Mouse (Mus musculus): ENCODE data around the gene Top2a.
A peak's percentile ranks its signal among the peaks of the same experiment; 100 is the strongest.

Top2a gene

DNA sequence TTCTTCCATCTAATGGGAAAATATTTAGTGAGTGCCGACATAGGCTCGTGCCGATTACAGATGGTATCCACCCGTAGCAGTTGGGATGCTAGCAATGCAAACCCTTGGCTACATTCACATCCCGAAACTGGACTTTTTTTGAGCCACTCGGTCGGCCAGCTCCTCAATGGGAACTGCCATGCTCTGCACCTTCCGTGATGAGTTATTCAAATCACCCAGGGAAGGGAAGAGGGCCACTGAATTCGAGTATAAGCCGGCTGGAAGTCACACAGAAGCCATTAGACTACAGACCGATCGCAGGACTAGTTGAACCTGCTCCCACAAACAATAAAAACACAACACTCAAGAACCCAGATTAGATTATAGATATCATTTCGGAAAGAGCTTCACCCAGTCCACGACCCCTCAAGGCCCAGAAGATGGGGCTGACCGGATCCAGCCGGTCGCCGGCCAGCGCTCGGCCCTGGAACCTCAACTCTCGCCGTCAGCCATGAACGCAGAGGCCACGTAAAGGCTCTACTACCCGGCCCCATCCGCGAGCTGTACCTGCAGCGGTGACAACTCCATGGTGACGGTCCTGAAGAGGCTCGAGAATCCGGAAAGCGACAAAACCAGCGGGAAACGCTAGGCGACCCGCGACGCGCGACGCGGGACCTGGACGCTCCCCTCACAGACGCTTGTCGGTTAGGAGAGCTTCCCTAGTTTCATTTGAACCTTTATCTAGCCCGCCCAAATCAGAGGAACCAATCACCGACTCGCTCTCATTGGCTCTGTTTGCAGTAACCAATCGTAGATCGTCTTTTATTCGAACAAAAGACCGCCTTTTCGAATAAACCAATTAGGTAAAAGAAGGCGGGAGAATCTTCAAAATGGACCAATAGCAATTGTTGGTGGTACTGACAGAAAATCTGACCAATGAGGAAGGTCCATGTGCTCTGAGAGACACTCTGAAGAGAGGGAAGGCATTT lies at the start of gene Top2a:
Top2a (minus strand) TSS at position 690 of the 968 bp plus-strand sequence.
- peak; percentile 97 to 98 for DNase-seq

DNA sequence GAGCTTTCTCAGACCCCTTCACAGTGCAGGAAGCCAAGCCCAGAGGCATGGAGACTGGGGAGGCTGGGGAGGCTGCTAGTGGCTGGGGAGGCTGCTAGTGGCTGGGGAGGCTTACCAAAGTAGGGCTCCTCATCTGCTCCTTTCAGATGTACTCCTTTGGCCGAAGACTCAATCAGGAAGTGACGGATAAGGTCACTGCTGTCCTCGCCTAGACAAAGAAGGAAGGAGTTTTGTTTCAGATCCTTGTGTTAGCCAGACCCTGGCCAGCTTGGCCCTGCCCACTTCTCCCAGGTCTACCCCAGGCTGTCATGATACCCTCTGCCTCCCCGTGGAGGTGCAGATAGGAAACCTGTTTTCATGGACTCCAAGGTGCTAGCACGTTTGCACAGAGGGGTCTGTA lies 49.8 kb upstream of the Top2a start:
- DNase-seq = no peak

DNA sequence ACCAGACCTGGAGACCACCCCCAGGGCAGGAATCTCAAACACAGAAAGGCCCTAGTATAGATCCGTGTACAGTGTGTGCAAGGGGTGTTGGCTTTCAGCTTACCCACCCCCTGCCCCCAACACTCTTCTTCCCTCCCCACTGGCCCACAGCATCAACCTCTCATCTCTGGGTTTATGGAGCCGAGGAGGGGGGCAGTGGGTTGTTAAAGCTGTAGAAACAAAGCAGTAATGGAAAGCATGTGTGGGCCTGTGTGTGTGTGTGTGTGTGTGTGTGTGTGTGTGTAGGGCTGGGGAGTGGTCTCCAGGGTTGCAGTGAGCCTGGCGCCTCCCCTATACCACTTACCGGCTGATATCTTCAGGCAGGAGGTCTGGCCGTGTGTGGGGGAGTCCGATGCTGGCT lies 47.9 kb upstream of the Top2a start:
- DNase-seq = no peak

DNA sequence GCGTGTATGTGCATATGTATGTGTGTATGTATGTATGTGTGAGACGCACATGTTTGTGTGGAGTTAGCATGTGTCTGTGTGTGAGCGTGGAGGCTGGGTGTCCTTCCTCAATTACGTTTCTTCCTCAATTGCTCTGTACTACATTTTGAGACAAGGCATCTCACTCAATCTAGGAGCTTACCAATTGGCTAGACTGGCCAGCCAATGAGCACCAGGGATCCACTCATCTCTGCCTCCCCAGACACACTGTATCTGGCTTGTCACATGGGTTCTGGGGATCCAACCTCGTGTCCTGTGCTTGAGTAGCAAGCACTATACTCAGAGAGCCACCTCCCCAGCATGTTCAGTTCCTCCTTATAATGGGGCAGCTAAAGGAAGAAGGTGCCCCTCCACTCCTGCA lies 44.5 kb upstream of the Top2a start:
- no peak for DNase-seq

DNA sequence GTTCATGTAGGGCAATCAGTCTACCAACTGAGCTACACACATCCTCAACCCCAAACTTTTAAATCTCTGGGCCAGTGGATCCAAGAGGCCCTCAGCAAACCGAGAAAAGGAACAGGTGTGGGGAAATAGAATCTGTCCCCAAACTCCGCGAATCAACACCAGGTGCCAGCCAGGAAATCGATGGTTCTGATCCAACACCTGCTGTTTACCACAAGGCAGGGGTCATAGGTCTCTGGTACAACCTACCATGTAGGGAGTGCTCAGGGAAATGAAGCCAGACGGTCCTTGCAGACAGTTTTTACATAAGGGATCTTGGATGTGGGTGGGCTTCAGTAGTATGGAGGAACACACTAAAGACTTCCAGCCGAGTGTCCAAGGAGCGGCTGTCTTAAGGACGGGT lies 43.6 kb upstream of the Top2a start:
- DNase-seq = no peak

DNA sequence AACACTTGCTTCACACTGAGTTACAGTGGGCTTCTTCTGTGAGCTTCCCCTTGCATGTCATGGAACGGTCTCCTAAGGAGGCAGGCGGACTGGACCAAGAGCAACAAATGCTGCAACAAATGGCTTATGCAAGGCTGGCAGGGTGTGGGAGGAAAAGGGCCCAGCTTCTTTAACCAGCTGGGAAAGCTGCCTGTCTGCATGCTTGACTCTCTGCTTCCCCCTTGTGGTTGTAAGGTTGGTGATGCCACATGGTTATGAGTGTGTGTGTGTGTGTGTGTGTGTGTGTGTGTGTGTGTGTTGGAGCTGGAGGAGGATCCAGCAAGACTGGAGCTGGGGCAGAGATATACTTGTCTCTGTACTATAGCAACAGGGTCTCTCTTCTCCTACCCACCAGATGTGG lies 42.0 kb upstream of the Top2a start:
- peak; percentile 82 to 85 for DNase-seq

DNA sequence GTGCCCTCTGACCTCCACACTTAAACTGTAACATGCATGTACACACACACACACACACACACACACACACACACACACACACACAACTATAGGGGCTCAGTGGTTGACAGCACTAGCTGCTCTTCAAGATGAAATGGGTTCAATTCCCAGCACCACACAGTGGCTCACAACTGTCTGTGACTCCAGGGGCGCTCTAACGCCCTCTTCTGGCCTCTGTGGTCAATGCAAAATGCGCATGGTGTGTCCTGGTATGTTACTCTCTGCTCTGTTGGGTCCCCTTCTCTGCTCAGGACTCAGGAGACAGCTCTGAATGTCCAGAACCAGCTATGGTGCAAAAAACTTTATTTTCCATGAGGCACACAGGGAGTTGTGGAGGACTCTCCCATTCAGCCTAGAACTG lies 41.4 kb upstream of the Top2a start:
- DNase-seq = no peak

DNA sequence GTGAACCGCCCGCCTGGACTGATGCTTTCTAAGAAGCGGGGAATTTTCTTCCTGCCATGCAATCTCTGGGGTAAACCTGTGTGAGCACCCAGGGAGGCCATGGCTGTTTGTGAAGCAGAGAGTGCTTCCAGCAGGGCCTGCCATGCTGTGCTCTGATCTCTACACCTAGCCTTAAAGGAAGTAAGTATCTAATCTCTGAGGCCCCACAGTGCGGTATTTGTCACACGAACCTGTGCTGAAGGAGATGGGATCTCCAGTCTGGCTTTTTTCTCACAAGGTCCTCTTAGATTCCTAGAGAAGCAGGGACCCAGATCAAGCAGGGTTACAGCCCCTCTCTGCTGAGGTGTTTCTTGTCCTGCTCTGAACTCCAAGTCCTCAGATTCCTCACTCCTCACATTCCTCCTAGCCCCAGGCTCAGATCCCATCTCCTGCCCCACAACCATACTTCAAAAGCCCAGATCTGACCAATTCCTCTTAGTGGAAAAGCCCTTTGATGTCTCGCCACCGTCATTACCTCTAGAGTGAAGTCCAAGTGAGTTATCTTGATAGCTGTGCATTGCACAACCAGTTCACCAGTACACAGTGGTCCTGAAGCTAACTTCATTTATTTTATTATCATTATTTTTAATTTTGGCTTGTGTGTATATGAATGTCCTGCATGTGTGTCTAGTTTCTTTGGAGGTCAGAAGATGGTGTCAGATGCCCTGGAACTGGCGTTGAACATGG lies 39.6 kb upstream of the Top2a start:
- no peak for DNase-seq

DNA sequence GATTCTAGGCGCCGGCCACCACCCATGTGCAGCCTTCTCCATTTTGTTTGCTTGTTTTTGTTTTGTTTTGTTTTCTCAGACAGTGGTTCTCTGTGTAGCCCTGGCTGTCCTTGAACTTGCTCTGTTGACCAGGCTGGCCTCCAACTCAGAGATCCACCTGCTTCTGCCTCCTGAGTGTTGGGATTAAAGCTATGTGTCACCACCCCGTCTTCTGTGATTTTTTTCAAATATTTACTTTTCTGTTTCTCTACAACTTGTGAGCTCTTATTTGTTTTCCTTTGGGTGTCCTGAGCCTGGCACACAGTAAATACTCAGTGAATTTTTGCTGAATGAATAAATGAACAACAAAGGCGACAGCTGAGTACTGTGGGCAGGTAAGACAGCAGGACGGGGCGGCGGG lies 38.7 kb upstream of the Top2a start:
- no peak for DNase-seq

DNA sequence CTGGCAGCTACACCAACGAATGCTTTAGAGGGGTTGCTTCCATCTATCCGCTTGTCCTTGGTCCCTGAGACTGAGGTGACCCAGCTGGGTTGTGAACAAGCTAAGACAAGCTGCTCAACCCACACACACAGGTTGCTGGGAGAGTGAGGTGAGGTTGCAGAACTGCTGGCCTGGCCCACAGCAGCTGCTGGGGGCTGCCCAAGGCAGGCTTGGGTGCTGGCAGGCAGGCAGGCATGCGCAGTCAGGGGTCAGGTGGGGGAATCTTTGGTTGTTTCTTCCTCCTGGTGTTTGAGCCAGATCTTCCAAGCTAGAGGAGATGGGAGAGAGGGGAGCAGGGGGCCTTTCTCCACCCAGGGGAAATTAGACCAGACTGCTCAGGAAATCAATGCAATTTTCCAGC lies 36.4 kb upstream of the Top2a start:
- no peak for DNase-seq

DNA sequence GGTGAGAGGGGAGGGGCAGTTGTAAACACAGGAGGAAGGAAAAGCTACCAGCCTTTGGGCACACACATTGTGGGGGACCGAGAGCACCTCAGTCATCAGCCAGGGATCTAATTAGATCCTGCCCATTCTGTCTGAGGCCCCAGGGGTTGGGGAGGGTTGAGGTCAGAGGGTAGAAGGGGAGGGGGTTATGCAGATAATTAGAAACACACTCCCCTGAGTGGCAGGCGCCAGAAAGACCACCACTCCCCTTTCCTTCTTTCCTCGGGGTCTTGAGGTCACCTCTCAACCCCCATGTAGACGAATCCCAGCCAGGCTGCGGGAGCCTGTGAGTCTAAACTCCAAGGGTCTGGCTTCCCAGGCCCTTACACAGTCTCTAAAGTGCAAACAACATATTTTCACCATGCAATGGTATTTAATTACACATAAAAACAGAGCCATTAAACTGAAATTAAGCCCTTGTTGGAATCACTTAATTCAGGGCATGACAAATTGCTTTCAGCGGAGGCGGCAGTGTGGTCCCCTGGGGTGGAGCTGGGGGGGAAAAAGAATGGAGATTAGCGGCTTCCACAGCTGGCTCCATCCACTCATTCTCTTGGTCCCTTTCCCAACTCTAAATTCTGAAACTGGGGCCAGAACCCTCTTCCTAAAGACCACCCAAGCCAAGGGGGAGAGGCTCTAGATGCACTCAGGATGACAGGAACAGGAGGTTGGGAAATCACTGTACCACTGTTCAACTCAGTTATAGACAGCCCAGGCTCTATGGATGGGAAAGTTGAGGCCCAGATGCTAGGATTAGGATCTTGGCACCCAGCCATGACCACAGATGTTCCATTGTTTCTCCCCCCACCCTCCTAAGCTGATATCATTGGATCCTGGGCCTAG lies 31.8 kb upstream of the Top2a start:
- no peak for DNase-seq

DNA sequence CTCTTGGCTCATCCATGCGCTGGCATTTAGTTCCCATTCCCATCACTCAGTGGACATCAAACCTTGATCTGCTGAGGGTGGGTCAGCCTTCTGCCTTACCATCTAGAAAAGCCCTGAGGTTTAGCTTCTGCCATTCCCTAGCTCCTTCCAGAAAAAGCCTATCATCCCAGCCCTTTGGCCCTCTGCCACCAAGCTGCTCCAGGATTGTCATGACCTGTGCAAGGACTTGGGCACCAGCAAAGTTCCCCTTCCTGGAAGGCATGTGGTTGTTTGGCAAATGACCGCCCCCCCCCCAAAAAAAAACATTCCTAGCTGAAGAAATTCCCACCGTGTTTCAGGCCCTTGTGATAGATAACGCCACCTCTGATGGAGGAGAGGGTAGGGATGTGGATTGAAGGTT lies 31.2 kb upstream of the Top2a start:
- peak in 1 of 2 experiments; percentile 38 for DNase-seq

DNA sequence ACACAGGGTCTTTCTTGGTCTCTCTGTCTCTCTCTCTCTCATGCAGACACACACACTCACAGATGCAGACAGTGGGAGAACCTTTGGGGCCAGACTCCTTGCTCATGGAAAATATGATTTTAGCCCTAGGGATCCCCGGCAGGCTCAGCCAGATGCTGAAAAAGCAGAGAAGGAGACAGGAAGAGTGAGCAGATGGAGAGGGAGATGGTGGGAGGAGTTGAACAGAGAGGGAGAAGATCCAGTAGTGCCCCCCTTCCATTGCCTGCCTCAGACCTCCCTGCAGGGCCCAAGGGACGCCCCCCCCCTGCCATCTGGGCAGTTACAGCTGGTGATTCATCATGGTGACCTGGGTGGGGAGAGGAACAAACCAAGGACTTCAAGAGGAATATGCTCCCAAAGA lies 23.7 kb upstream of the Top2a start:
- DNase-seq = no peak

DNA sequence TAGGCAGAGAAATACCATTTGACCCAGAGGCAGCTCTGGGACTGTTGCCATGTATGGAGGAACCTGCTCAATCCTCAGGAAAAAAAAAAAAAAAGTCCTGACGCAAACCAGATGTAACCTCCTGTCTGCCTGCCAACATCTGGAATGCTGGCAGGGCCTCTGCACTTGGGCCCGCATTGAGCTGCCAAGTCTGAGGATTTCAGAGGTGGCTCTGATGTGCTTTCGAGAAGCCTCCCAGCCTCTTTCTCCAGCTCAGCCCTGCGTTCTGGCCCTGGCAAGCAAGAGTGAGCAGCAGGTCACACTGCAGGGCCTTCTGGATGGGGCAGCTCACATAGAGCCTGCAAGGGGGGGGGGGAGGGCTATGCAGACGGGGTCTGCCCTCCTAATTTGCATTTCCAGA lies 23.1 kb upstream of the Top2a start:
- DNase-seq = peak; percentile 74 to 77

DNA sequence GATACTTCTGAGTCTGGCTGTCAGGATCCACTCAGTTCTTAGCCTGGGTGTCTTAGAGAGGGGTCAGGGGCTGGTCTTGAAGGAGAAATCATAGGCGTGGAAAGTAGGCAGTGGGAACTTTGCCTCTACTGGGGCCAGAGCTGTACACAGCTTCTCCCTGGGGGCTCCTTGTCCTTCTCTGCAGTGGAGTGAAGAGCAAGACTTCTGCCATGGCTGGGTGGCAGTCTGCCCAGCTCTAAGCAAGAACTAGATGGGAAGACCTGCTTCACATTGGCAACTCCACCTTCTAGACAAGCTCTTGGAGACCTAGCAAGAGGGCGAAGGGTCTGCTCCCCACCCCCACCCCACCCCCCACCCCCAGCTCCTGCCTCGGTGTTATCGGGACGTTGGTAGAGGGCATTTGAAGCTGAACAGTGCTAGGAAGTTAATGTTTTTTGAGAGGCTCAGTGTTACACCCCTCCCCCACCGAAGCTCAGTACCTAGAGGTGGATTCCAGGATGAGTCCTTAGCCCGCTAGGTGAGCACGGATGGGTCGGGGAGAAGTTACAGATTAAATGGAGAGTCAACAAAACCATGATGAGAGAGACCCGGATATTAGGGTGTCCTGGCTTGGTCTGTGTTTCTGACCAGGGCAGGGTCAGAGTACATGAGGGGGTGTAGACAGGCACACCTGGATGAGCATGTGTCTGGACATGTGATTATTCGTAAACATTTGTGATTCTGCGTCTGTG lies 21.3 kb upstream of the Top2a start:
- DNase-seq = peak; percentile 87 to 92

DNA sequence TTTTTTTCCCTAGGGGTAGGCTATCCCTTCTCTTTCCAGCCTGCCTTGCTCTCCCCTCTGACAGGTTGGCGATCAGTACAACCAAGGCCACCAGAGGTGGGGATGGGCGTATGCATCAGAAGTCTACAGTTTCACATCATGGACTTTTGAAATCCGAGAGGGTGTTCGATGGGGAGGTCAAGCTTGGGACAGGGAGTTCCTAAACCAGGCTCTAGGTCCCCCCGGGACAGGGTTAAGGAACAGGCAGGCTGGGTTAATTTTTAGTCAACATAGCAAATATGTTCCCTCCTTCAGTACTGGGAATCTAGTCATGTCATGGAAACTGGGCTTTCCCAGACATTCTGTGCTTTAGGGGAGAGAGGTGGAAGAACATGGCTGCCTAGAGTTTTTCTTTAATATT lies 20.3 kb upstream of the Top2a start:
- peak; percentile 82 to 85 for DNase-seq

DNA sequence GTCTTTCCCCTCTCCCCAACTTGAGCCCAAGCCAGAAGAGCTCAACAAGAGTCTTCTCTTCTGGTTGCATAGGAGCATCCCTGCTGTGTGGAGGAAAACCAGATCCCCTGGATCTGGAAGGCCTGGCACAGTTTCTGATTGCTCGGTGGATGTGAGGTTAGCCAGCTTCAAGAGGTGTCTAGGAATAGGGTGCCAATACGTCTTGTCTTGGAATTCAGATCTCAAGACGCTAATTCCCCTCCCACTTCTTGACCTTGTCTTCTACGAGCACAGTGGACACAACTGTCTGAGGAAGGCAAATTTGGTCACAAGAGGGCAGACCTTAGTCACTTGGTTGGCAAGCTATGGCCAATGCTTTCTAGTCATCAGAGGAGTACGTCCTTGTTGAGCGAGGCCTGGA lies 19.6 kb upstream of the Top2a start:
- peak in 1 of 2 experiments; percentile 37 for DNase-seq

DNA sequence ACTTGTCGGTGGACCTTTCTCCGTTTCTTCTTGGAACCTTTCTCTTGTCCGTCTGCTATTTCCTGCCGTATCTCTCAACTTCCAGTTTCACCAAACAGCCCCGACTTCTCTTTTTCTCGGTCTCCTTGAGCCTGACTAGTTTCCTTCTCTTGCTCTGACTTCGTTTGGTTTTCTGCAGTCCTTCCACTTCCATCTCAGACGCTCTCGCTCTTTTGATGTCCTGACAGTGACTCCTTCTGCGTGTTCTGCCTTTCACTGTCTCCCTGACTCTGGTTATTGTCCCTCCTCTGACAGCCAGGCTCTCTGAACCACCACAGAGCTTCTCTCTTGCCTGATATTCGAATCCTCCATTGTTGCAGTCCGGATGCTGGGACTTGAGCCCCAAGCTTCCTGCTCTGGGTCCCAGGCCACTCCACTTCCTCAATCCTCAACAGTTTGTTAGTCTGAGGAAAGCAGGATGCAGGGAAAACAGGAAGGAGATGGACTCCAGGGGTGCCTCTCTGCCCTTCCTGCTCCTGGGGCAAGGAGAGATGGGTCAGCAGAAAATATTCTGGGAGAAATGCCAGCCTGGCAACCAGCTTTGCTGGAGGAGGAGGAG lies 18.9 kb upstream of the Top2a start:
- peak; percentile 83 to 90 for DNase-seq

DNA sequence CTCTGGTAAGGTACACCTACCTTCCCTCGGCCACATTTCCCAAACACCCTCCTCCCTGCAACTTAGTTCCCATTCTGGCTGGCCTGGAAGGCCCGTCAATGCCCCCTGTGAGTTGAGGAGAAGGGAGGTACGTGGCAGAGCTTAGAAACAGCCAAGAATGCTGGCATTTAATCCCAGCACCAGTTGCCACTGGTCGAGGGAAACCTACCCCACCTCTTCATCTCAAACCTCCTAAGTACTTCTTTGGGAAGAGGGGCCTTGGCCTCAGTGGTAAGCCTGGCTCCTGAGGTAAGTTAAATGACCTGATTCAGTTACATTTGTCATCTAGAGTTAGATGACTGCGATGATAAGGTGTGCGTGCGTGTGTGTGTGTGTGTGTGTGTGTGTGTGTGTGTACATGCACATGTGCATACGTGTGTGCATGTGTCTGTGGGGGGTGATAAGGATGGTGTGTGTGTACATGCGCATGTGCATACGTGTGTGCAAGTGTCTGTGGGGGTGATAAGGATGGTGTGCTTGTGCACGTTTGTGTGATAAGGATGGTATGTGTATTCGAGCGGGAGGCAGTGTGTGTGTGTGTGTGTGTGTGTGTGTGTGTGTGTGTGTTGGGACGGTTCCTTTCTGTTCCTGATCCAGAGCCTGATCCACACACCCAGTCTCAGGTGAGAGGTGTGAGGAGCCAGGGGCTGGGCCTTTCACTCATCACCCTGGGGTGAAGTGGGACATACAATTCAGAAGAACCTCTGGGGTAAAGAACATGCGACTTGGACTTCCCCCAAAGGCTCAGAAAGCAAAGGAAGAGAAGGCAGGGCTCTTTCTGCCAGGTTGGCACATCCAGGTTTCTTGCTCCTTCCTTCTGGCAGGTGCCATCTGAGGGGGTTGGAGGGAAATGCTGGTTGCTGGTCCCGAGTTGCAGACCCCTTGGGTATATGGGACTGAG lies 18.1 kb upstream of the Top2a start:
- no peak for DNase-seq

DNA sequence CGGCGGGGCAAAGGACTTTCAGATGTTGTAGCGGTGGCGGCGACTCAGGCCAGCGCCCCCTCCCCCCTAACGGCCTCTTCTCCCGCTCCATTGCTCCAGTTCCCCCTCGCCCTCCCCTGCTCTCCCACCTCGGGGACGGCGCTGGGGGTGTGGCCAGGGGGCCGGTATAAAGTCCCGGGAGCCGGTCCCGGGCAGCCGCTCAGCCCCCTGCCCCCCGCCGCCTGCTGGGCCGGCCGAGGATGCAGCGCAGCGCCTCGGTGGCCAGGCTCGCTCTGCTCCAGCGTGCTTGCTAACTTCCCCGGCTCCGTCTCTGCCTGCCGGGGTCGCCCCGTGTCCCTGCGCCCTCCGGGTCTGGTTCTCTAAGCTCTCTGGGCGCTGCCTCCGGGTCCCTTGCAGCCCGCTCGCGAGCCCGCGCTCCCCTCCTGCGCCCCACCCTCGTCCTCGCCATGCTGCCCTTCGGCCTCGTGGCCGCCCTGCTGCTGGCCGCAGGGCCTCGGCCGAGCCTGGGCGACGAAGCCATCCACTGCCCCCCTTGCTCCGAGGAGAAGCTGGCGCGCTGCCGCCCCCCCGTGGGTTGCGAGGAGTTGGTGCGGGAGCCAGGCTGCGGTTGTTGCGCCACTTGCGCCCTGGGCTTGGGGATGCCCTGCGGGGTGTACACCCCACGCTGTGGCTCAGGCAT lies 17.2 kb upstream of the Top2a start, which contains the start of gene Igfbp4:
Igfbp4 (plus strand) TSS at position 194 of the 679 bp plus-strand sequence.
- DNase-seq = peak; percentile 73 to 74

All from kidney, adult 8-10 months (tissue).